Mouse (Mus musculus) hindbrain, postnatal 0 days (tissue): ENCODE measurements around the gene Mrps24. TPM values are rescaled to one million over a fixed set of nuclear protein-coding genes. Genes with fewer than 3 reads are reported as not detected.

Experiments used
- ATAC-seq: fragments of 200-750 bp; cut with Nextera tagmentation; 2 replicates; pipeline ENCODE4 v1.8.0; 2017; ENCODE audit warnings: mild to moderate bottlenecking, moderate TSS enrichment, moderate library complexity
- DNase-seq: peaks from one replicate; pipeline ENCODE4 v3.0.0-alpha.2; 2015; ENCODE audit warnings: low spot score
- H3K27ac ChIP-seq: fragments of 300-500 bp; sonication (generic); 2 replicates; pipeline ENCODE4 v1.5.1; 2014; ENCODE audit warnings: mild to moderate bottlenecking
- H3K27me3 ChIP-seq: fragments of 300-500 bp; sonication (generic); 2 replicates; pipeline ENCODE4 v1.6.1; 2014; ENCODE audit warnings: low read length, mixed read lengths; ENCODE audit not compliant: insufficient read depth
- H3K36me3 ChIP-seq: fragments of 300-500 bp; sonication (generic); 2 replicates; pipeline ENCODE4 v1.6.1; 2014; ENCODE audit warnings: low read length, mixed read lengths; ENCODE audit not compliant: insufficient read depth
- H3K4me1 ChIP-seq: fragments of 300-500 bp; sonication (generic); 2 replicates; pipeline ENCODE4 v1.6.1; 2014; ENCODE audit warnings: antibody characterized with exemption, low read length, mixed read lengths; ENCODE audit not compliant: insufficient read depth
- H3K4me2 ChIP-seq: fragments of 300-500 bp; sonication (generic); 2 replicates; pipeline ENCODE4 v1.6.1; 2014; ENCODE audit warnings: low read depth, mild to moderate bottlenecking, low read length, moderate library complexity, mixed read lengths
- H3K4me3 ChIP-seq: fragments of 300-500 bp; sonication (generic); 2 replicates; pipeline ENCODE4 v1.5.1; 2014; ENCODE audit warnings: low read length
- H3K9ac ChIP-seq: fragments of 300-500 bp; sonication (generic); replicated peaks from 2 replicates; pipeline ENCODE4 v1.6.1; 2014; ENCODE audit warnings: mild to moderate bottlenecking, low read length, moderate library complexity, mixed read lengths
- H3K9me3 ChIP-seq: fragments of 300-500 bp; sonication (generic); 2 replicates; pipeline ENCODE4 v1.6.1; 2016; ENCODE audit warnings: low read length, mixed read lengths
- CTCF ChIP-seq: IDR thresholded peaks from 2 replicates; pipeline ENCODE4 v1.5.1; 2016; ENCODE audit warnings: antibody characterized with exemption, control low read depth, low read depth
- WGBS: fragments of 180-500 bp; shearing (Covaris S2); extraction: QIAGEN DNeasy Blood & Tissue Kit; methylation state at CpG from one replicate; pipeline ENCODE4 v1.1.7; 2014; 5-methylcytosine and 5-hydroxymethylcytosine counted together
- polyA plus RNA-seq: library from polyadenylated mRNA; unstranded; fragments of >200 nt; fragmentation: Nextera tagmentation; extraction: Ambion mirVana; gene quantifications from 2 replicates; pipeline ENCODE4 v1.2.1, GENCODE M21; 2015
- total RNA-seq: library from RNA; depleted of rRNA; stranded (reverse); fragments of >200 nt; gene quantifications from 2 replicates; pipeline ENCODE4 v1.2.3, GENCODE M21; 2014; rRNA removed

The Mrps24 gene
- total and polyA plus RNA-seq, 2 experiments from 2014 or later, result 56.4 to 234 TPM

- Histone ChIP-seq H3K27ac (no peak overlapping the region), H3K4me3 (no peak overlapping the region), H3K36me3 (peaks cover 8% of the 10 kb centered on the region; the same call in 1 of the 2 replicates), H3K4me1 (peaks cover 5% of the 10 kb centered on the region; the same call in 1 of the 2 replicates), H3K9ac (no peak overlapping the region), H3K4me2 (no peak overlapping the region), H3K9me3 (no peaks in the 10 kb centered on the region), H3K27me3 (no peaks in the 10 kb centered on the region)
- TF ChIP-seq CTCF, result no peak
- no peak for ATAC-seq
- DNase-seq, result no peak
- WGBS, result 88% methylated on average over 1 of the region's 1 CpGs
Measured at GRCm38 (mm10) chr11:5701821-5702220, 13.7 kb downstream of the Mrps24 start.

- 76% methylated on average over 2 of the region's 2 CpGs for WGBS
- DNase-seq, result no peak
- Histone ChIP-seq H3K4me2 (no peak overlapping the region), H3K27me3 (no peaks in the 10 kb centered on the region), H3K4me3 (no peak overlapping the region), H3K36me3 (peaks cover 8% of the 10 kb centered on the region; the same call in 1 of the 2 replicates), H3K9ac (no peak overlapping the region), H3K4me1 (no peaks in the 10 kb centered on the region), H3K9me3 (no peaks in the 10 kb centered on the region), H3K27ac (no peak overlapping the region)
- TF ChIP-seq CTCF, result no peak
- no peak for ATAC-seq
Measured at GRCm38 (mm10) chr11:5701300-5701699, 14.2 kb downstream of the Mrps24 start.

DNA sequence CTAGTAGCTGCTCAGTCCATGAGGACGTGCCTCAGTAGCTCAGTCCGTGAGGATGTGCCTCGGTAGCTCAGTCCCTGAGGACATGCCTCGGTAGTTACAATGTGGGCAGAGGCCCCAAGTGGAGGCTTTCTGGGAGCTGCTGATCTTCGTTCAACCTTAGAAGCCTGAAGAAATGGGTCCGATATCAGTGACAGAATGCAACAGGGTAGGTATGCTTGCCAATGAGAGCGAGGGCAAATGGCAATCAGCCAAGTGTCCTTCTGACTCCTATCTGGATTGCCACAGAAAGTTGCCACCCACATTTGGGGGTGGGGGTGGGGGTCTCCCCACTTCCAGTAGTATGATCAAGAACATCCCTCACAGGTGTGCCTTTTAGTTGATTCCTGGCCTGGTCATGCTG is 14.7 kb downstream of the Mrps24 start:
- 85% methylated on average over 7 of the region's 7 CpGs for WGBS
- Histone ChIP-seq H3K9me3 (no peaks in the 10 kb centered on the region), H3K4me2 (no peak overlapping the region), H3K4me3 (no peak overlapping the region), H3K4me1 (no peaks in the 10 kb centered on the region), H3K9ac (no peak overlapping the region), H3K27me3 (no peaks in the 10 kb centered on the region), H3K36me3 (peaks cover 8% of the 10 kb centered on the region; the same call in 1 of the 2 replicates), H3K27ac (no peak overlapping the region)
- DNase-seq, result no peak
- no peak for TF ChIP-seq CTCF
- ATAC-seq, result no peak

- Histone ChIP-seq H3K27ac (no peak overlapping the region), H3K36me3 (no peaks in the 10 kb centered on the region), H3K27me3 (no peaks in the 10 kb centered on the region), H3K4me2 (no peak overlapping the region), H3K9me3 (no peaks in the 10 kb centered on the region), H3K9ac (no peak overlapping the region), H3K4me1 (no peaks in the 10 kb centered on the region), H3K4me3 (no peak overlapping the region)
- ATAC-seq (no peak), DNase-seq (peak; percentile 76)
- 46% methylated on average over 7 of the region's 7 CpGs for WGBS
- TF ChIP-seq CTCF, result peak; percentile 70
Measured at GRCm38 (mm10) chr11:5691775-5692174, 23.7 kb downstream of the Mrps24 start.

GRCm38 (mm10) chr11:5684283-5684682 is 31.2 kb downstream of the Mrps24 start:
- no peak overlapping the region for H3K4me3 ChIP-seq
- H3K4me2 ChIP-seq, result no peak overlapping the region
- no peaks in the 10 kb centered on the region for H3K36me3 ChIP-seq
- H3K27me3 ChIP-seq, result no peaks in the 10 kb centered on the region
- no peak overlapping the region for H3K27ac ChIP-seq
- H3K4me1 ChIP-seq, result no peaks in the 10 kb centered on the region
- no peak overlapping the region for H3K9ac ChIP-seq
- TF ChIP-seq CTCF, result no peak
- ATAC-seq, result no peak
- H3K9me3 ChIP-seq, result no peaks in the 10 kb centered on the region
- WGBS, result 44% methylated on average over 7 of the region's 7 CpGs
- no peak for DNase-seq

- Histone ChIP-seq H3K27ac (no peak overlapping the region), H3K27me3 (no peaks in the 10 kb centered on the region), H3K9me3 (no peaks in the 10 kb centered on the region), H3K36me3 (no peaks in the 10 kb centered on the region), H3K4me1 (no peaks in the 10 kb centered on the region), H3K4me3 (no peak overlapping the region), H3K9ac (no peak overlapping the region), H3K4me2 (no peak overlapping the region)
- no peak for ATAC-seq
- DNase-seq, result no peak
- 74% methylated on average over 6 of the region's 6 CpGs for WGBS
- TF ChIP-seq CTCF, result no peak
Measured at GRCm38 (mm10) chr11:5682541-5682940, 32.9 kb downstream of the Mrps24 start.

Other genes with a start within 250 kb of the Mrps24 start
- 95.0 and 102 TPM in 2 replicates for gene Xbp1, start 195.0 kb downstream of the Mrps24 start, total RNA-seq
- gene Xbp1, start 195.0 kb downstream of the Mrps24 start, polyA plus RNA-seq, result 87.1 and 88.9 TPM in 2 replicates
- gene Ccdc117, start 173.5 kb downstream of the Mrps24 start, total RNA-seq, result 10.1 and 10.5 TPM in 2 replicates
- gene Ccdc117, start 173.5 kb downstream of the Mrps24 start, polyA plus RNA-seq, result 5.8 and 6.6 TPM in 2 replicates
- gene Ankrd36, start 146.0 kb downstream of the Mrps24 start, total RNA-seq, result not detected in 2 replicates
- gene Ankrd36, start 146.0 kb downstream of the Mrps24 start, polyA plus RNA-seq, result not detected in 2 replicates
- 58.4 and 61.5 TPM in 2 replicates for gene Urgcp, start 46.7 kb upstream of the Mrps24 start, total RNA-seq
- gene Urgcp, start 46.7 kb upstream of the Mrps24 start, polyA plus RNA-seq, result 30.7 and 32.8 TPM in 2 replicates
- gene Dbnl, start 72.8 kb upstream of the Mrps24 start, total RNA-seq, result 74.3 and 81.7 TPM in 2 replicates
- 122 and 123 TPM in 2 replicates for gene Dbnl, start 72.8 kb upstream of the Mrps24 start, polyA plus RNA-seq
- gene Pgam2, start 88.1 kb upstream of the Mrps24 start, total RNA-seq, result 1.4 and 2.0 TPM in 2 replicates
- gene Pgam2, start 88.1 kb upstream of the Mrps24 start, polyA plus RNA-seq, result 2.8 and 3.4 TPM in 2 replicates
- 4.9 and 14.7 TPM in 2 replicates for gene Polm, start 122.3 kb upstream of the Mrps24 start, total RNA-seq
- gene Polm, start 122.3 kb upstream of the Mrps24 start, polyA plus RNA-seq, result 6.2 and 7.2 TPM in 2 replicates
- 21.2 and 24.9 TPM in 2 replicates for gene Aebp1, start 146.3 kb upstream of the Mrps24 start, total RNA-seq
- gene Aebp1, start 146.3 kb upstream of the Mrps24 start, polyA plus RNA-seq, result 30.6 and 33.3 TPM in 2 replicates
- gene Pold2, start 162.6 kb upstream of the Mrps24 start, total RNA-seq, result 32.9 and 36.6 TPM in 2 replicates
- gene Pold2, start 162.6 kb upstream of the Mrps24 start, polyA plus RNA-seq, result 49.5 and 51.6 TPM in 2 replicates
- gene Myl7, start 183.1 kb upstream of the Mrps24 start, total RNA-seq, result 0.79 TPM in 1 of 2 replicates, not detected in the other
- gene Myl7, start 183.1 kb upstream of the Mrps24 start, polyA plus RNA-seq, result not detected in 2 replicates
- 3.2 and 9.1 TPM in 2 replicates for gene Gck, start 234.4 kb upstream of the Mrps24 start, total RNA-seq
- 7.1 and 7.5 TPM in 2 replicates for gene Gck, start 234.4 kb upstream of the Mrps24 start, polyA plus RNA-seq
- gene Ykt6, start 240.0 kb upstream of the Mrps24 start, total RNA-seq, result 130 TPM in 2 replicates
- 72.3 and 81.7 TPM in 2 replicates for gene Ykt6, start 240.0 kb upstream of the Mrps24 start, polyA plus RNA-seq